Mouse (Mus musculus) midbrain, embryonic 14.5 days (tissue): ENCODE measurements around the gene Gm21961. TPM values are rescaled to one million over a fixed set of nuclear protein-coding genes. Genes with fewer than 3 reads are reported as not detected.
"Not testable (repeated sequence)": the region's sequence is repeated elsewhere in the genome, so short reads cannot be mapped to it uniquely, and the experiment has no call there.

Source experiments
- ATAC-seq: fragments of 200-750 bp; cut with Nextera tagmentation; 2 replicates; pipeline ENCODE4 v1.8.0; 2017; ENCODE audit warnings: moderate number of reproducible peaks, moderate library complexity; ENCODE audit not compliant: low FRiP score, low TSS enrichment
- DNase-seq: peaks from one replicate; pipeline ENCODE4 v3.0.0-alpha.2; 2015
- H3K27ac ChIP-seq: fragments of 300-500 bp; sonication (generic); replicated peaks from 2 replicates; pipeline ENCODE4 v1.5.1; 2014; ENCODE audit warnings: mild to moderate bottlenecking, low read depth, low read length, moderate library complexity
- H3K27me3 ChIP-seq: fragments of 300-500 bp; sonication (generic); 2 replicates; pipeline ENCODE4 v1.6.1; 2014; ENCODE audit warnings: low read length, control low read depth, mixed read lengths; ENCODE audit not compliant: control insufficient read depth, insufficient read depth
- H3K36me3 ChIP-seq: fragments of 300-500 bp; sonication (generic); 2 replicates; pipeline ENCODE4 v1.6.1; 2014; ENCODE audit warnings: low read length, control low read depth; ENCODE audit not compliant: control insufficient read depth, insufficient read depth
- H3K4me1 ChIP-seq: fragments of 300-500 bp; sonication (generic); 2 replicates; pipeline ENCODE4 v1.6.1; 2014; ENCODE audit warnings: mild to moderate bottlenecking, antibody characterized with exemption, low read length, control low read depth; ENCODE audit not compliant: control insufficient read depth, insufficient read depth
- H3K4me2 ChIP-seq: fragments of 300-500 bp; sonication (generic); 2 replicates; pipeline ENCODE4 v1.6.1; 2014; ENCODE audit warnings: mild to moderate bottlenecking, low read length, moderate library complexity
- H3K4me3 ChIP-seq: fragments of 300-500 bp; sonication (generic); replicated peaks from 2 replicates; pipeline ENCODE4 v1.5.1; 2014; ENCODE audit warnings: low read depth, low read length
- H3K9ac ChIP-seq: fragments of 300-500 bp; sonication (generic); replicated peaks from 2 replicates; pipeline ENCODE4 v1.6.1; 2014; ENCODE audit warnings: mild to moderate bottlenecking, low read length, moderate library complexity
- H3K9me3 ChIP-seq: fragments of 300-500 bp; sonication (generic); 2 replicates; pipeline ENCODE4 v1.6.1; 2016; ENCODE audit warnings: low read length, control low read depth, mixed read lengths; ENCODE audit not compliant: control insufficient read depth
- WGBS: fragments of 180-500 bp; shearing (Covaris S2); extraction: QIAGEN DNeasy Blood & Tissue Kit; methylation state at CpG from one replicate; pipeline ENCODE4 v1.1.7; 2014; 5-methylcytosine and 5-hydroxymethylcytosine counted together
- polyA plus RNA-seq: library from polyadenylated mRNA; unstranded; fragments of >200 nt; fragmentation: Nextera tagmentation; extraction: Ambion mirVana; gene quantifications from 2 replicates; pipeline ENCODE4 v1.2.1, GENCODE M21; 2014

Gene Gm21961
- polyA plus RNA-seq = not detected in 2 replicates

DNA sequence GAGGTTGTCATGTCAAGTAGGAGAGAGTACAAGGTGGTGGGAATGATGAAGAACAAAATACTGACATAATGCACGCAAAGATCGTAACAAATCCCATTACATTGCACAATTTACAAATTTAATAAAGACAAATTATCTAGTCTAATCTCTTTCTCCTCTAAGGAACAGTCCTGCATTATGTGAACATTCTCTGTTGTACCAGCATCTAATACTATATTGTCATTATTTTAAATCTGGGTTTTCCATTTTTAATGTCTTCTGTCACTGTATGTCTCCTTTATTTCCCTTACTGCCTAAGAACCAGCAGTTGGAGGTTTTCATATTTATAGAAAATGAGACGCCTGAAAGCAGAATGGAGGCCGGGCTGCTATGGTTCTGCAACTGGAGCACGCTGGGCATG, at the start of gene Gm21961:
TSS of gene Gm21961 (minus strand) at position 101 of the 400 bp plus-strand sequence.
- WGBS = 94% methylated on average over 5 of the region's 5 CpGs
- no peak for ATAC-seq
- Histone ChIP-seq H3K4me2 (no peak within 1 kb of the TSS), H3K27ac (no peak within 1 kb of the TSS), H3K36me3 (no peaks in the 10 kb centered on the region), H3K27me3 (no peaks in the 10 kb centered on the region), H3K9me3 (no peaks in the 10 kb centered on the region), H3K9ac (no peak within 1 kb of the TSS), H3K4me1 (no peaks in the 10 kb centered on the region), H3K4me3 (no peak within 1 kb of the TSS)
- DNase-seq = no peak

GRCm38 (mm10) chr15:65041999-65042398, 27.3 kb upstream of the Gm21961 start:
- ATAC-seq = no peak
- no peak overlapping the region for H3K9ac ChIP-seq
- H3K4me3 ChIP-seq = no peak overlapping the region
- no peaks in the 10 kb centered on the region for H3K36me3 ChIP-seq
- no peak overlapping the region for H3K4me2 ChIP-seq
- no peak overlapping the region for H3K27ac ChIP-seq
- no peaks in the 10 kb centered on the region for H3K4me1 ChIP-seq
- DNase-seq = no peak
- 41% methylated on average over 4 of the region's 4 CpGs for WGBS
- no peaks in the 10 kb centered on the region for H3K9me3 ChIP-seq
- H3K27me3 ChIP-seq = no peaks in the 10 kb centered on the region

GRCm38 (mm10) chr15:65039216-65039615, 24.5 kb upstream of the Gm21961 start:
- not testable (repeated sequence) for H3K9ac ChIP-seq, DNase-seq, H3K27me3 ChIP-seq, H3K9me3 ChIP-seq, ATAC-seq, H3K36me3 ChIP-seq, H3K4me1 ChIP-seq, H3K27ac ChIP-seq, H3K4me2 ChIP-seq, H3K4me3 ChIP-seq

- Histone ChIP-seq H3K9ac (no peak overlapping the region), H3K27me3 (no peaks in the 10 kb centered on the region), H3K27ac (no peak overlapping the region), H3K4me1 (no peaks in the 10 kb centered on the region), H3K4me3 (no peak overlapping the region), H3K9me3 (no peaks in the 10 kb centered on the region), H3K36me3 (no peaks in the 10 kb centered on the region), H3K4me2 (no peak overlapping the region)
- ATAC-seq (no peak), DNase-seq (no peak)
- 87% methylated on average over 1 of the region's 1 CpGs for WGBS
These were observed 3.3 kb upstream of the Gm21961 start for GRCm38 (mm10) chr15:65017971-65018370.

GRCm38 (mm10) chr15:65006177-65006576, 8.5 kb downstream of the Gm21961 start:
- ATAC-seq = no peak
- Histone ChIP-seq H3K9me3 (no peaks in the 10 kb centered on the region), H3K36me3 (no peaks in the 10 kb centered on the region), H3K27ac (no peak overlapping the region), H3K9ac (no peak overlapping the region), H3K4me2 (no peak overlapping the region), H3K4me1 (no peaks in the 10 kb centered on the region), H3K27me3 (no peaks in the 10 kb centered on the region), H3K4me3 (no peak overlapping the region)
- no peak for DNase-seq

DNA sequence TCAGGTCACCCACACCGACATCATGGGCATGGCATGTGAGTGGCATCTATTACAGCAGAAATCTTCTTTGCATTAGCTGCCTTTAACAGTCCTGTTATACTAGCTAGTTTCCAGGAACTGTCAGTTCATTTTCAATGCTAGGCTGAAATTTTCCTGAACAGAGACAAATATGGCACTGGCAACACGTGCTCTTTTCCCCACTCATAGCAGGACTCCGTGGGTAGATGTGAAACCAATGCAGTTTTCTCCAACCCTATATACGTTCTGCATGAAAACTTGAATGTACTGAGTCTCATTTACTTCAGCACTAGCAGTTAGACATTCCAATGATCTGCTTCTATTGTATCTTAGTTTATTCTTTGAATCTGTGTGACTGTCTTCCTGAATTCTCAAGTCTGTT, 20.2 kb downstream of the Gm21961 start:
- 85% methylated on average over 4 of the region's 4 CpGs for WGBS
- ATAC-seq = no peak
- H3K9me3 ChIP-seq = no peaks in the 10 kb centered on the region
- H3K4me1 ChIP-seq = no peaks in the 10 kb centered on the region
- no peak overlapping the region for H3K4me2 ChIP-seq
- H3K36me3 ChIP-seq = no peaks in the 10 kb centered on the region
- no peaks in the 10 kb centered on the region for H3K27me3 ChIP-seq
- no peak for DNase-seq
- H3K4me3 ChIP-seq = no peak overlapping the region
- no peak overlapping the region for H3K9ac ChIP-seq
- no peak overlapping the region for H3K27ac ChIP-seq

DNA sequence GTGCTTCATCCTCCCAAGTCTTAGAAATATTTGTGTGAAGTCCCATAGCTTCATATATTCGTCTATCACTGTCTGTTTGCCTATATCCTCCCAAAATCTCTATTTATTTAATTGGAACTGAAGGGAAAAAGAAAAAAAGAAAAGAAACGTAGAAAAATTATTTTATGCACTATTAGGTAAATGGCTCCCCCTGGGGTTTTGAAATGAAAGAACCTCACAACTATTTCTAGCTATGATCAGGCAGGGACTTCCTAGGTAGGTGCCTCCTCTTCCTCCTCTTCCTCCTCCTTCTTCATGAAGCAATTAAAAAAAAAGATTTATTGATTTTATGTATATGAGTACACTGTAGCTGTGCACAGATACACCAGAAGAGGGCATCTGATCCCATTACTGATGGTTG, 34.7 kb downstream of the Gm21961 start:
- H3K27ac ChIP-seq = no peak overlapping the region
- no peak overlapping the region for H3K9ac ChIP-seq
- H3K4me2 ChIP-seq = no peak overlapping the region
- ATAC-seq = no peak
- no peaks in the 10 kb centered on the region for H3K9me3 ChIP-seq
- no peak overlapping the region for H3K4me3 ChIP-seq
- no peaks in the 10 kb centered on the region for H3K36me3 ChIP-seq
- H3K4me1 ChIP-seq = no peaks in the 10 kb centered on the region
- WGBS = 61% methylated on average over 2 of the region's 2 CpGs
- H3K27me3 ChIP-seq = no peaks in the 10 kb centered on the region
- no peak for DNase-seq

- WGBS = 90% methylated on average over 7 of the region's 7 CpGs
- Histone ChIP-seq H3K27me3 (no peaks in the 10 kb centered on the region), H3K4me2 (no peak overlapping the region), H3K36me3 (no peaks in the 10 kb centered on the region), H3K4me1 (no peaks in the 10 kb centered on the region), H3K9me3 (no peaks in the 10 kb centered on the region), H3K4me3 (no peak overlapping the region), H3K9ac (no peak overlapping the region), H3K27ac (no peak overlapping the region)
- DNase-seq = no peak
- ATAC-seq = no peak
These were observed 38.5 kb downstream of the Gm21961 start for GRCm38 (mm10) chr15:64976044-64976805.
